Mouse (Mus musculus) thymus, adult 2 months (tissue): ENCODE data around the gene Gria2. TPM values are rescaled to one million over a fixed set of nuclear protein-coding genes. Genes with fewer than 3 reads are reported as not detected.
A peak's percentile ranks its signal among the peaks of the same experiment; 100 is the strongest.

Experiments used
- DNase-seq: peaks from one replicate; pipeline ENCODE4 v3.0.0; 2021
- H3K27ac ChIP-seq: fragments of 200-500 bp; 2 replicates; pipeline ENCODE4 v1.5.1; 2012; ENCODE audit warnings: low read length, control low read depth; ENCODE audit not compliant: control insufficient read depth, insufficient read depth
- H3K27me3 ChIP-seq: fragments of 200-500 bp; 2 replicates; pipeline ENCODE4 v1.6.1; 2012; ENCODE audit warnings: mild to moderate bottlenecking, low read length, moderate library complexity, mixed read lengths; ENCODE audit not compliant: control insufficient read depth, insufficient read depth
- H3K36me3 ChIP-seq: fragments of 200-500 bp; 2 replicates; pipeline ENCODE4 v1.6.1; 2012; ENCODE audit warnings: mild to moderate bottlenecking, low read length, moderate library complexity; ENCODE audit not compliant: control insufficient read depth, insufficient read depth
- H3K4me1 ChIP-seq: fragments of 200-500 bp; replicated peaks from 2 replicates; pipeline ENCODE4 v1.6.1; 2012; ENCODE audit warnings: low read length; ENCODE audit not compliant: control insufficient read depth, insufficient read depth
- H3K4me3 ChIP-seq: fragments of 200-500 bp; 2 replicates; pipeline ENCODE4 v1.5.1; 2012; ENCODE audit warnings: mild to moderate bottlenecking, low read length, control low read depth, moderate library complexity; ENCODE audit not compliant: control insufficient read depth, insufficient read depth
- CTCF ChIP-seq: fragments of 200-500 bp; IDR thresholded peaks from 2 replicates; pipeline ENCODE4 v1.5.1; 2012; ENCODE audit warnings: mild to moderate bottlenecking, control low read depth, low read length, moderate library complexity, borderline replicate concordance; ENCODE audit not compliant: control insufficient read depth, poor library complexity, insufficient read depth; ENCODE audit errors: extremely low read depth
- POLR2A ChIP-seq: fragments of 200-500 bp; IDR thresholded peaks from 2 replicates; pipeline ENCODE4 v1.6.1; 2012; ENCODE audit warnings: mild to moderate bottlenecking, low read length, control low read depth, moderate library complexity; ENCODE audit not compliant: control insufficient read depth, poor library complexity, insufficient read depth; ENCODE audit errors: extremely low read depth
- WGBS: fragments of 180-500 bp; shearing (Covaris S2); methylation state at CpG from one replicate; pipeline ENCODE4 v1.1.7; 2018; 5-methylcytosine and 5-hydroxymethylcytosine counted together
- polyA plus RNA-seq: library from polyadenylated mRNA; depleted of rRNA; stranded (reverse); fragments of >200 nt; gene quantifications from 2 replicates; pipeline ENCODE4 v1.2.3, GENCODE M21; 2012; rRNA removed

Gria2 gene
- 0.28 TPM in 2 replicates for polyA plus RNA-seq

- TF ChIP-seq POLR2A (no peak), CTCF (no peak)
- H3K36me3 ChIP-seq, result no peaks in the 10 kb centered on the region
- peak; percentile 50 for DNase-seq
- WGBS, result 1% methylated on average over 35 of the region's 35 CpGs
- peak within 1 kb of the TSS; percentile 12; the same call in 1 of the 2 replicates for H3K4me3 ChIP-seq
- H3K27ac ChIP-seq, result no peak within 1 kb of the TSS
- no peaks in the 10 kb centered on the region; the same call in 1 of the 2 replicates for H3K27me3 ChIP-seq
- H3K4me1 ChIP-seq, result peaks cover 17% of the 10 kb centered on the region
Observed at GRCm38 (mm10) chr3:80802596-80803081, at the start of gene Gria2. TSS of gene Gria2 (minus strand) at chr3:80802835.

DNA sequence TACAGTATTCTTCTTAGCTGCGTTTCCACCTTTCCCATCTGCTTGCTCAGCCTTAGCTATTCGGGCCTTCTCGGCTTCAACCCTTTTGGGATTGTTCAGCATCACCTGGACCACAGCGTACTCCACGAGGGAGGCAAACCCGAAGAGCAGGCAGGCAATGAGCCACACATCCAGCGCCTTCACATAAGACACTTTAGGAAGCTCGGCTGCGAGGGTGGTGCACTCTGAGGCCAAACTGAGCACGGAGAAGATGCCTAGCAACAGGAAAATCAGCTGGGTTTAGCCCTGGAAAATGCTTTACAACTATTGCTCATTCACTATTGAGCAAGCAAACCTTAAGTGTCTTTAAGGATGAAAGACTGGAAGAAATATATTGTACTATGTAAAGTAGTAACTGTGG, 48.3 kb upstream of the Gria2 start:
- WGBS, result 89% methylated on average over 10 of the region's 10 CpGs
- Histone ChIP-seq H3K4me1 (no peaks in the 10 kb centered on the region), H3K36me3 (no peaks in the 10 kb centered on the region), H3K4me3 (no peak overlapping the region), H3K27ac (no peak overlapping the region), H3K27me3 (no peaks in the 10 kb centered on the region)
- TF ChIP-seq CTCF, result no peak
- no peak for TF ChIP-seq POLR2A
- no peak for DNase-seq

GRCm38 (mm10) chr3:80845634-80846033, 43.0 kb upstream of the Gria2 start:
- Histone ChIP-seq H3K4me3 (no peak overlapping the region), H3K4me1 (no peaks in the 10 kb centered on the region), H3K36me3 (no peaks in the 10 kb centered on the region), H3K27me3 (no peaks in the 10 kb centered on the region), H3K27ac (no peak overlapping the region)
- WGBS, result 85% methylated on average over 2 of the region's 2 CpGs
- TF ChIP-seq CTCF, result no peak
- TF ChIP-seq POLR2A, result no peak
- no peak for DNase-seq

DNA sequence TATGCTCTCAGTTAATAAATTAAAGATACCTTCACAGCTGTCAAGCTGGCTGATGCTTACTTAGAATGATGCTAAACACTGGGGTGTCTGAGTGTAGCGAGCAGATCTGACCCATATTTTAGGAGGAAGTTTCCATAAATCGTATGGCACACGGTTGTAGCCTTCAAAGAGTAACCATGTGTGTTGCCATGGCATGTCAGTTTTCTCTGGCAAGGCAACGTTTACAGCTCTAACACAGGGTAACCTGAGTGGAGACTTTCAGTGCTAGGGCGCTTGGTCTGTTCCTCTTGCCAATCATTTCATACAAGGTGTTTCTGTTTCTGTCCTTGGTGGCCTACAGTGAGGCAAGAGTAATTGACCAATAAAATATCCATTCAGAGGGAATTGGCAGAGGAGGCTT, 37.2 kb upstream of the Gria2 start:
- TF ChIP-seq POLR2A (no peak), CTCF (no peak)
- no peak overlapping the region for H3K4me3 ChIP-seq
- H3K27me3 ChIP-seq, result no peaks in the 10 kb centered on the region
- no peaks in the 10 kb centered on the region for H3K4me1 ChIP-seq
- no peaks in the 10 kb centered on the region for H3K36me3 ChIP-seq
- WGBS, result 87% methylated on average over 5 of the region's 5 CpGs
- no peak overlapping the region for H3K27ac ChIP-seq
- no peak for DNase-seq

- Histone ChIP-seq H3K4me1 (no peaks in the 10 kb centered on the region), H3K4me3 (no peak overlapping the region), H3K27ac (no peak overlapping the region), H3K27me3 (no peaks in the 10 kb centered on the region), H3K36me3 (no peaks in the 10 kb centered on the region)
- WGBS, result 75% methylated on average over 3 of the region's 3 CpGs
- no peak for TF ChIP-seq CTCF
- no peak for TF ChIP-seq POLR2A
- DNase-seq, result no peak
Observed at GRCm38 (mm10) chr3:80837583-80837982, 34.9 kb upstream of the Gria2 start.

GRCm38 (mm10) chr3:80823975-80824374, 21.3 kb upstream of the Gria2 start:
- H3K36me3 ChIP-seq, result no peaks in the 10 kb centered on the region
- H3K27ac ChIP-seq, result no peak overlapping the region
- DNase-seq, result no peak
- H3K4me3 ChIP-seq, result no peak overlapping the region
- TF ChIP-seq POLR2A (no peak), CTCF (no peak)
- H3K27me3 ChIP-seq, result no peaks in the 10 kb centered on the region
- WGBS, result 20% methylated on average over 1 of the region's 1 CpGs
- H3K4me1 ChIP-seq, result no peaks in the 10 kb centered on the region; the same call in 1 of the 2 replicates

- no peak for DNase-seq
- TF ChIP-seq CTCF (no peak), POLR2A (no peak)
- no peaks in the 10 kb centered on the region; the same call in 1 of the 2 replicates for H3K4me1 ChIP-seq
- H3K4me3 ChIP-seq, result no peak overlapping the region
- no peaks in the 10 kb centered on the region for H3K27me3 ChIP-seq
- WGBS, result 91% methylated on average over 1 of the region's 1 CpGs
- H3K36me3 ChIP-seq, result no peaks in the 10 kb centered on the region
- H3K27ac ChIP-seq, result no peak overlapping the region
Observed at GRCm38 (mm10) chr3:80818619-80819018, 16.0 kb upstream of the Gria2 start.
